In the genomic region with DNA sequence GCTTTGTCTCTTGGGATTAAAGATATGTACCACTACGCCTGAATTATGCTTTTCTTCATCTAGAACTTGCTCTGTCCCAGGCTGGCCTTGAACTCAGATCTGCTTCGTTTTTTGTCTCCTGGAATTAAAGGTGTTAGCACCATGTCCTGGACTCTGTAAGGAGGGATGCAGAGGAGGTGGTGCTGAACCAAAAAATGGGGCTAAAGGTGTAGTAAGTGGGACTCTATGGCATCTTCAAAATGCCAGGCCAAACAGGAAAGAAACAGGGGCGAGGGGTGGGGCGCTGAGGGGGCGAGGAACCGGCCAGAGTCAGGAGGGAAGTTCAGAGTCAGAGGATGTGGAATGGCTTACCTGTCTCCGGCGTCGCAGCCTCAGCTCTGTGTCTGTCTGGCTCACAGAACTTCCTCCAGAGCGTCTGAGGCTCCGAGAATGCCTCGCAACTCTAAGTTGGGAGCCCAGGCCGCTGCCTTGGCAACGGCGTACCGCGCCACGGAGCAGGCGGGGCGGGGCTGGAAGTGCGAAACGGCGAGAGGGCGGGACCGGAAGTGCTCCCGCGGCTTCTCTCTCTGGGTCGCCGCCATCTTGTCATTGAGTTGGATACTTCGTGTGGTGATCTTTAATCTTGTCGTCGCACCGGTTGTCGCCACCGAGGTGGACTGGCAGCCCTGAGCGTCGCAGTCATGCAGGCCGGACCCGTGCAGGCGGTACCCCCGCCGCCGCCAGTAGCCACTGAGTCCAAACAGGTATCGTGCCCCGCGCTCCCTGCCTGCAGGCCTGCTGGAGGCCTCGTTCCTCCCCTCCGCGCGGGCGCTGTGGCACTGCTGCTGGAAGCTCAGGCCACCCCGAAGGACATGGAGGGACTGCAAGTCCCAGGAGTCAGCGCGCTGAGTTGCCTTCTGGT, we compare ENCODE assay signal across 8 mouse cellular contexts. TPM values are rescaled to one million over a fixed set of nuclear protein-coding genes. Genes with fewer than 3 reads are reported as not detected.
A peak's percentile ranks its signal among the peaks of the same experiment; 100 is the strongest.
DNase-seq lines count a peak whose midpoint lies in the region; ATAC-seq and TF ChIP-seq lines count a peak whose summit lies in the region.

A gene (minus strand): TSS at position 486 of the 901 bp plus-strand sequence.
A gene (plus strand): TSS at position 543 of the 901 bp plus-strand sequence.

- H3K4me3 ChIP-seq in hindbrain, embryonic 14.5 days (replicated peaks; ENCODE audit: low read length), result peak within 1 kb of the TSS; percentile 70

- H3K4me1 ChIP-seq in hindbrain, embryonic 14.5 days (replicated peaks; ENCODE audit: control insufficient read depth, insufficient read depth, low read length), result peaks cover 22% of the 10 kb centered on the region

- CTCF ChIA-PET in Patski (lab: Charles Lee), result interaction anchor here (1.1 to 1.5 kb wide), 4 partner anchors 10 to 36 kb away, joined by 3 to 4 read pairs (median 3); no protein-coding TSS in a partner anchor

- peak within 1 kb of the TSS; percentile 92 for H3K27ac ChIP-seq in hindbrain, embryonic 14.5 days

- no peaks in the 10 kb centered on the region for H3K9me3 ChIP-seq in hindbrain, embryonic 14.5 days (ENCODE audit: control insufficient read depth, low read length)

- POLR2A ChIA-PET in Patski (lab: Charles Lee), result interaction anchor here (1.1 to 2.0 kb wide), 3 partner anchors 17 to 22 kb away, joined by 3 to 5 read pairs (median 4); no protein-coding TSS in a partner anchor

- H3K27me3 ChIP-seq in Patski, result no peaks in the 10 kb centered on the region
- H3K27me3 ChIP-seq in hindbrain, embryonic 14.5 days (ENCODE audit: control insufficient read depth, insufficient read depth, low read length), result no peaks in the 10 kb centered on the region

- H3K36me3 ChIP-seq in hindbrain, embryonic 14.5 days (replicated peaks; ENCODE audit: control insufficient read depth, insufficient read depth), result peaks cover 37% of the 10 kb centered on the region

- DNase-seq in Patski (ENCODE audit: low read depth, low spot score), result peak; percentile 47
- peak; percentile 97 for DNase-seq in cerebellum, postnatal 14 days
- peak; percentile 79 to 89 for DNase-seq in frontal cortex, postnatal 25 days (ENCODE audit: low spot score in 2 of 2)
- DNase-seq in hindbrain, embryonic 14.5 days (ENCODE audit: low spot score), result peak; percentile 93
- DNase-seq in layer of hippocampus, postnatal 36 days, result peak; percentile 92 to 93
- peak; percentile 96 for DNase-seq in lung, postnatal 36 days
- DNase-seq in retina, postnatal 1 day, result peak; percentile 96
- DNase-seq in urinary bladder, adult 18-20 months (ENCODE audit: low spot score in 2 of 2), result peak; percentile 88 to 90

- WGBS in hindbrain, embryonic 14.5 days, result 2% methylated on average over 53 of the region's 54 CpGs

- H3K9ac ChIP-seq in hindbrain, embryonic 14.5 days, result peak within 1 kb of the TSS; percentile 73

- TF ChIP-seq CTCF in Patski (IDR thresholded peaks at IDR 0.05), result no peak

- ATAC-seq in Patski, result peak; percentile 95
- peak; percentile 97 for ATAC-seq in hindbrain, embryonic 14.5 days (ENCODE audit: low FRiP score)

- H3K4me2 ChIP-seq in hindbrain, embryonic 14.5 days (replicated peaks), result peak within 1 kb of the TSS; percentile 81

- in situ Hi-C loops in Patski (cut with MboI; ENCODE audit: low pct_unique_long_range_greater_than_20kb), result no loop called here

RNA-seq across cellular contexts. Expression of the first gene that starts in this region (rescaled TPM):
- 17.3 TPM for polyA plus RNA-seq in Patski (2021)
- 6.3 and 7.3 TPM in 2 replicates for polyA plus RNA-seq in hindbrain, embryonic 14.5 days (2014; fragmentation: Nextera tagmentation; extraction: Ambion mirVana)
- 10 to 100 TPM; 10.1 to 12.0 TPM for total RNA-seq in layer of hippocampus, postnatal 36 days (2021)

RNA-seq across cellular contexts. Expression of the second gene that starts in this region (rescaled TPM):
- polyA plus RNA-seq in Patski (2021), result 45.2 TPM
- polyA plus RNA-seq in hindbrain, embryonic 14.5 days (2014; fragmentation: Nextera tagmentation; extraction: Ambion mirVana), result 49.3 and 54.7 TPM in 2 replicates
- total RNA-seq in layer of hippocampus, postnatal 36 days (2021), result 10 to 100 TPM; 74.8 to 76.3 TPM

Comparison
In these comparisons a context has a peak if more than half of its experiments do, and no peak if none do; other contexts are left out.
1. Peak in every context shown above with its lines: DNase-seq, ATAC-seq, H3K4me3 ChIP-seq and H3K27ac ChIP-seq.
2. DNase-seq: peak in every context shown above with its lines; median percentile 97 in cerebellum, postnatal 14 days; 96 in lung, postnatal 36 days; 96 in retina, postnatal 1 day; 93 in hindbrain, embryonic 14.5 days; 92 in layer of hippocampus, postnatal 36 days; 89 in urinary bladder, adult 18-20 months; 84 in frontal cortex, postnatal 25 days; 47 in Patski.